Mouse (Mus musculus) lung, adult 2 months (tissue): ENCODE measurements around the gene Arhgef19.

Source experiments
- CTCF ChIP-seq: fragments of 200-500 bp; IDR thresholded peaks from 2 replicates; pipeline ENCODE4 v1.5.1; 2011; ENCODE audit warnings: mild to moderate bottlenecking, low read length, control low read depth; ENCODE audit not compliant: insufficient read depth
- POLR2A ChIP-seq: fragments of 200-500 bp; IDR thresholded peaks from 2 replicates; pipeline ENCODE4 v1.6.1; 2011; ENCODE audit warnings: low read depth, mild to moderate bottlenecking, control low read depth, low read length, borderline replicate concordance; ENCODE audit errors: extremely low read depth

DNA sequence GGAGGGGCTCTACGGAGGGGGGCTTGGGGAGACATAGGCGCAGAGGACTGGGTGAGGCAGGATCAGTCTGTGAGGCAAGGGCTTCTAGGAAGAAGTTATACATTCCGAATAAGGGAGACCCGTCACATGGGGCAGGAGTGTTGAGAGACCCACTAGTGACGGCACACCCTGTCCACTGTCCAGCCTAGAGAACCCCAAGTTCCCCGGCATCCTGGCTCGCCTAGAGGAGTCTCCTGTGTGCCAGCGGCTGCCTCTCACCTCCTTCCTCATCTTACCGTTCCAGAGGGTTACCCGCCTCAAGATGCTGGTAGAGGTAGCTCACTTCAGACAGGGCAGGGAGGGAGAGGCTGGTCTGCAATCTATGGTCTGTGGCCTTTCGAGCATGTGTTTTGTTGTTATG is 10.1 kb downstream of the Arhgef19 start:
- TF ChIP-seq CTCF (no peak), POLR2A (no peak)
